Mouse (Mus musculus) forebrain, embryonic 16.5 days (tissue): ENCODE data around the gene Cnot9. TPM values are rescaled to one million over a fixed set of nuclear protein-coding genes. Genes with fewer than 3 reads are reported as not detected.

Source experiments
- polyA plus RNA-seq: library from polyadenylated mRNA; unstranded; fragments of >200 nt; fragmentation: Nextera tagmentation; extraction: Ambion mirVana; gene quantifications from 2 replicates; pipeline ENCODE4 v1.2.1, GENCODE M21; 2015

Cnot9 gene
- polyA plus RNA-seq, 1 experiment from 2014 or later = 54.6 TPM

Other genes starting within 250 kb of the Cnot9 start
- gene Gpbar1, start 227.5 kb upstream of the Cnot9 start, polyA plus RNA-seq = 0.20 TPM in 1 of 2 replicates, not detected in the other
- gene Aamp, start 221.3 kb upstream of the Cnot9 start, polyA plus RNA-seq = 216 and 225 TPM in 2 replicates
- gene Pnkd, start 221.1 kb upstream of the Cnot9 start, polyA plus RNA-seq = 98.4 and 105 TPM in 2 replicates
- 6.9 and 7.7 TPM in 2 replicates for gene Tmbim1, start 200.4 kb upstream of the Cnot9 start, polyA plus RNA-seq
- gene Catip, start 143.9 kb upstream of the Cnot9 start, polyA plus RNA-seq = 1.0 and 1.2 TPM in 2 replicates
- 1.2 and 1.5 TPM in 2 replicates for gene Slc11a1, start 130.9 kb upstream of the Cnot9 start, polyA plus RNA-seq
- 18.6 and 20.0 TPM in 2 replicates for gene Ctdsp1, start 114.5 kb upstream of the Cnot9 start, polyA plus RNA-seq
- gene Vil1, start 96.7 kb upstream of the Cnot9 start, polyA plus RNA-seq = 0.27 and 0.42 TPM in 2 replicates
- gene Plcd4, start 36.8 kb downstream of the Cnot9 start, polyA plus RNA-seq = 4.0 and 4.8 TPM in 2 replicates
- gene Usp37, start 38.2 kb downstream of the Cnot9 start, polyA plus RNA-seq = 35.9 and 38.7 TPM in 2 replicates
- gene Zfp142, start 82.2 kb downstream of the Cnot9 start, polyA plus RNA-seq = 9.7 and 10.3 TPM in 2 replicates
- 25.3 and 25.9 TPM in 2 replicates for gene Bcs1l, start 82.2 kb downstream of the Cnot9 start, polyA plus RNA-seq
- 39.4 and 44.3 TPM in 2 replicates for gene Rnf25, start 95.3 kb downstream of the Cnot9 start, polyA plus RNA-seq
- gene Stk36, start 95.4 kb downstream of the Cnot9 start, polyA plus RNA-seq = 28.1 and 31.1 TPM in 2 replicates
- 16.6 and 16.7 TPM in 2 replicates for gene Ttll4, start 155.7 kb downstream of the Cnot9 start, polyA plus RNA-seq
- 0.94 and 1.7 TPM in 2 replicates for gene Cyp27a1, start 207.5 kb downstream of the Cnot9 start, polyA plus RNA-seq
- gene Prkag3, start 243.2 kb downstream of the Cnot9 start, polyA plus RNA-seq = not detected in 2 replicates